Mouse (Mus musculus) stomach, embryonic 14.5 days (tissue): ENCODE results near the gene Strip1. TPM values are rescaled to one million over a fixed set of nuclear protein-coding genes. Genes with fewer than 3 reads are reported as not detected.

Experiments
- ATAC-seq: fragments of 200-750 bp; cut with Nextera tagmentation; 2 replicates; pipeline ENCODE4 v1.8.0; 2017; ENCODE audit warnings: low read depth, moderate TSS enrichment; ENCODE audit not compliant: insufficient number of reproducible peaks, insufficient read depth, low FRiP score
- H3K27ac ChIP-seq: fragments of 300-500 bp; sonication (generic); 2 replicates; pipeline ENCODE4 v1.5.1; 2014; ENCODE audit warnings: mild to moderate bottlenecking, low read length, moderate library complexity, mixed read lengths
- H3K27me3 ChIP-seq: fragments of 300-500 bp; sonication (generic); 2 replicates; pipeline ENCODE4 v1.6.1; 2014; ENCODE audit warnings: low read length, control low read depth, mixed read lengths; ENCODE audit not compliant: control insufficient read depth, insufficient read depth
- H3K36me3 ChIP-seq: fragments of 300-500 bp; sonication (generic); 2 replicates; pipeline ENCODE4 v1.6.1; 2014; ENCODE audit warnings: mild to moderate bottlenecking, control low read depth, low read length, moderate library complexity, mixed read lengths; ENCODE audit not compliant: control insufficient read depth, insufficient read depth
- H3K4me1 ChIP-seq: fragments of 300-500 bp; sonication (generic); 2 replicates; pipeline ENCODE4 v1.6.1; 2014; ENCODE audit warnings: low read length, control low read depth, mixed read lengths; ENCODE audit not compliant: control insufficient read depth, insufficient read depth
- H3K4me2 ChIP-seq: fragments of 300-500 bp; sonication (generic); replicated peaks from 2 replicates; pipeline ENCODE4 v1.6.1; 2014; ENCODE audit warnings: low read depth, low read length, control low read depth
- H3K4me3 ChIP-seq: fragments of 300-500 bp; sonication (generic); 2 replicates; pipeline ENCODE4 v1.5.1; 2014; ENCODE audit warnings: low read depth, low read length, control low read depth
- H3K9ac ChIP-seq: fragments of 300-500 bp; sonication (generic); replicated peaks from 2 replicates; pipeline ENCODE4 v1.6.1; 2014; ENCODE audit warnings: low read depth, mild to moderate bottlenecking, control low read depth, low read length, moderate library complexity, mixed read lengths
- H3K9me3 ChIP-seq: fragments of 300-500 bp; sonication (generic); 2 replicates; pipeline ENCODE4 v1.6.1; 2016; ENCODE audit warnings: low read depth, low read length, control low read depth; ENCODE audit not compliant: control insufficient read depth
- WGBS: fragments of 180-500 bp; shearing (Covaris S2); extraction: QIAGEN DNeasy Blood & Tissue Kit; methylation state at CpG from one replicate; pipeline ENCODE4 v1.1.7; 2014; 5-methylcytosine and 5-hydroxymethylcytosine counted together
- polyA plus RNA-seq: library from polyadenylated mRNA; unstranded; fragments of >200 nt; fragmentation: Nextera tagmentation; extraction: Ambion mirVana; gene quantifications from 2 replicates; pipeline ENCODE4 v1.2.1, GENCODE M21; 2014

Gene Strip1
- polyA plus RNA-seq, 1 experiment from 2014 or later, result 50.2 TPM

DNA sequence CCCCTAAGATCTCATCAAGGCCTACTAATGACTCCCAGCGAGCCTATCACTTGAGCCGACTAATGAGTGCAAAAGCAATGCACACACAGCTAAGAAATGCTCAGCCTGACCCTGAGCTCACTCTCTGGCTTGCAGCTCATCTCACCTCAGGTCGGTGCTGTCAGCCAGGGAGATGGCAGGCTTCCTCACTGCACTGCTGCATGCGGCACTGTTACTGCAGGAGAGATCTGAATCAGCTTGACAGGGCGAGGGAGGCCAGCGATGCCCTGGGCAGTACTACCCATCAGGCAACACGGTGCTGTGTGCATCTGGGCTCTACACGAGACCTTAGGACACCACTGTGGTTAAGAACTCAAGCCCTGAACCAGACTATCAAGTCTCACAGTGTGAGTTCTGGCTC lies 6.0 kb downstream of the Strip1 start:
- peaks cover 60% of the 10 kb centered on the region for H3K36me3 ChIP-seq

DNA sequence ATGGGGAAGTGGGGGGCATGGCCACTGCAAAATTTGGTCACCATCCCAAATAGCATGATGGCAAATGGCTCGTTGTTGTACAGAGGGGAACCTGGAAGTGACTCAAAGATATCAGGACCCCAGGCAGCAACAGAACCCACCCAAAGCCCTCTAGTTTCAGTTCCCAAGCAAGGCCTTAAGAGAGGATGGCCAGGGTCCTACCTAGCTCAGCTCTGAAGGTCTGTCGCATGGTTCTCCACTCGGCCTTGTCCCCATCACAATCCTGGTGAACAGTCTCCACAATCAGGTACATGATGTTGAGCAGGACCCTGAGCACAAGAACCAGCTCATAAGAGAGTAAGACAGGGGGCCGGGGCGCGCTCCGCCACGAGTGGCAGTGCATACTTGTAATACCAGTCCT lies 7.1 kb downstream of the Strip1 start:
- H3K9ac ChIP-seq, result no peak overlapping the region
- WGBS, result 97% methylated on average over 8 of the region's 8 CpGs
- no peaks in the 10 kb centered on the region for H3K4me1 ChIP-seq
- H3K4me3 ChIP-seq, result no peak overlapping the region
- no peak overlapping the region for H3K4me2 ChIP-seq
- peaks cover 69% of the 10 kb centered on the region for H3K36me3 ChIP-seq
- no peak overlapping the region for H3K27ac ChIP-seq
- no peaks in the 10 kb centered on the region for H3K27me3 ChIP-seq
- no peaks in the 10 kb centered on the region for H3K9me3 ChIP-seq
- no peak for ATAC-seq

More for the DNA sequence above, 6.0 kb downstream of the Strip1 start:
- H3K9me3 ChIP-seq, result no peaks in the 10 kb centered on the region
- no peak overlapping the region for H3K4me3 ChIP-seq
- no peak for ATAC-seq
- no peak overlapping the region for H3K4me2 ChIP-seq
- 0 out of 2 replicates have a peak, but pooled peaks cover 7% of the 10 kb centered on the region for H3K4me1 ChIP-seq
- H3K27me3 ChIP-seq, result no peaks in the 10 kb centered on the region
- H3K9ac ChIP-seq, result no peak overlapping the region
- no peak overlapping the region for H3K27ac ChIP-seq
- 91% methylated on average over 8 of the region's 8 CpGs for WGBS

DNA sequence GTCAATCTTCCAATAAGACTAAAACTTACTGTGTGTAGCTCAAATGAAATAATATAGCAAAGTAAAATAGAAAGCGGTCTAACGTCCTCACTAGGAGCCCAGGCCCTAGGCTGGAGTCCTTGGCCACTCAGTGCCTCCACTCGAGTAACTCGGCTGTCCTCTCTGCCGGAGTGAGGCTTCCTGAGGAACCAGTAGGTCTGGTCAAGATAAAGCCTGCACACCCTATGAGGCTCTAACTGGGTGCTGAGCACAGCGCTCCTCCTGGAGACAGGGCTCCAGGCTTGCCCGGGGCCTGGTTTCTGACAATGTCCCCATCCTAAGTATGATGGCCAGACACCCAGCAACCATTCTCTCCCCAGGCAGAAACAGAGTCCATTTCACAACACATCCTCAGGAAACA lies 9.0 kb downstream of the Strip1 start:
- Histone ChIP-seq H3K4me1 (no peaks in the 10 kb centered on the region), H3K9me3 (no peaks in the 10 kb centered on the region), H3K27ac (no peak overlapping the region), H3K4me2 (no peak overlapping the region), H3K36me3 (peaks cover 84% of the 10 kb centered on the region), H3K27me3 (no peaks in the 10 kb centered on the region), H3K9ac (no peak overlapping the region), H3K4me3 (no peak overlapping the region)
- 94% methylated on average over 7 of the region's 7 CpGs for WGBS
- no peak for ATAC-seq

DNA sequence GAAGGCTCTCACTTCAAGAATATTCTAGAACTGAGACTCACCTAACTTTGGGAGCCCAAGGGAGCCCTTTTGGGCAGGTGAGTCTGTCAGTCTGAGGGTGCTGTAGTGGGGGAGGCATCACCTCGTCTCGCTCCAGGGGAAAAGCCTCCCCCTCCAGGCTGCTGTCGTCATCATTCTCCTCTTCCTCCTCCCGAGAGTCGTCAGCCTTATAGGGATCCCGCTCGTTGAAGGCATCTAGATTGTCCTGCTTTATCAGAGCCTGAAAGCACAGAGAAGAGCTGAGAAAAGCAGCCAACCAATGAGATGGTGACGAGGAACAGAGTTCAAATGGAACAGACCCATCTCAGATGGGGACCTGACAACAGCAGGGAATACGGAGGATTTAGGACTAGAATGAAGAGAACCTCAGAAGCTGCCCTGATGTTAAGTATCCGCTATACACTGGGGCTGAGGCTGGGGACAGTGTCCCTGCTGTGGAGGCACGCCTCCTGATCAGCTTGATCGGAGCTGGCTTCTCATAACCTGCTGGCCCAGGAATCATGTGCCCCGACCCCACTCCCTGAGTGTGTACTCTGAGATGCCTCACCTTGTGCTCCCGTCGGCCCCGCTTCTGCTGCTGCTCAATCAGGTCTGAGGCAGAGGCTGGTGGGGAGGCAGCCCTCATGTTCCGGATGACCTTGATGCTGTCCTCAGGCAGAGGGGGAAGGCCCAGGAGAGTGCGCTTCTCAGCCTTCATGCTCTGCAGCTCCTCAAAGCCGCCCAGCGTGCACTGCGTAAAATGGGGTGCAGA lies 10.0 kb downstream of the Strip1 start:
- H3K4me1 ChIP-seq, result no peaks in the 10 kb centered on the region
- H3K27me3 ChIP-seq, result no peaks in the 10 kb centered on the region
- ATAC-seq, result no peak
- no peaks in the 10 kb centered on the region for H3K9me3 ChIP-seq
- no peak overlapping the region for H3K9ac ChIP-seq
- peaks cover 84% of the 10 kb centered on the region for H3K36me3 ChIP-seq
- H3K4me2 ChIP-seq, result no peak overlapping the region
- 91% methylated on average over 21 of the region's 21 CpGs for WGBS
- H3K4me3 ChIP-seq, result no peak overlapping the region
- H3K27ac ChIP-seq, result no peak overlapping the region

DNA sequence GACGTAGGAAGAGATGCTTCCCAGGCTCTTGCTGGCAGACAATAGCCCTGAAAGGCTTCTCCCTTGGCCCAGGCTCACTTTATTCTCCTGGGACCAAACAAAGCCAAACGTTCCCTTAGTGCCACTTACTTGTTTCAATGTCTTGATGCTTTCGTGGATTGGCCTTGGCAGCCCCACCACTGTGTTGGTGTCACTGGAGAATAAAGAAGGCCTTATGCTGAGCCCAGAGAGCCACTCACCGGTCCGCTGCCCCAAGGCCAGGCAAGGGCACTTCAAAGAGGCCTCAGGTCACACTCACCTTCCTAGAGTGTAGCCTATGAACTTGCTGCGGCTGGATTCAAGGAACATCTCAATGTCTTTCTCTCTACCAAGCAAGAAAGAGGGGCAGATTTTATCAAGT lies 11.6 kb downstream of the Strip1 start:
- WGBS, result 93% methylated on average over 6 of the region's 6 CpGs
- no peak overlapping the region for H3K27ac ChIP-seq
- H3K4me3 ChIP-seq, result no peak overlapping the region
- no peaks in the 10 kb centered on the region for H3K4me1 ChIP-seq
- H3K4me2 ChIP-seq, result no peak overlapping the region
- no peak for ATAC-seq
- H3K36me3 ChIP-seq, result peaks cover 84% of the 10 kb centered on the region
- no peaks in the 10 kb centered on the region for H3K27me3 ChIP-seq
- no peaks in the 10 kb centered on the region for H3K9me3 ChIP-seq
- H3K9ac ChIP-seq, result no peak overlapping the region

DNA sequence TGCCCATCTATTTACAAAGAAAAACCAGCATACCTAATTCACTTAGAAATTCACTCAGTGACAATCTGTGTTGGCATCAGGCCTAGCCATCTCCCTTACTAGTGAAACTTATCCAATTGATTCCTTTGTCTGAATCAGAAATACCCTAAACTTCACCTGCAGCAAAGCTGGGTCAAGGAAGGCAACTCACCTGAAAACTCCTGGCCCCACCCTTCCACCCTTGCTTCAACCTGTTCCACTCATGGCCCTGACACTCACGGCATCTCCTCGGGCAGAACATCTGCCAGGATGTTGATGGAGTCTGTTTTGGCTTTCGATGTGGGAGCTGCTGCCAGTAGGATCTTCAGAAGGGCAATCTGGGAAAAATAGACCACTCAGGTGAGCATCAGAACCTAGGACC lies 13.7 kb downstream of the Strip1 start:
- Histone ChIP-seq H3K4me3 (no peak overlapping the region), H3K36me3 (peaks cover 91% of the 10 kb centered on the region), H3K4me1 (no peaks in the 10 kb centered on the region), H3K27ac (no peak overlapping the region), H3K9me3 (no peaks in the 10 kb centered on the region), H3K4me2 (no peak overlapping the region), H3K27me3 (no peaks in the 10 kb centered on the region), H3K9ac (no peak overlapping the region)
- WGBS, result 87% methylated on average over 3 of the region's 3 CpGs
- no peak for ATAC-seq

DNA sequence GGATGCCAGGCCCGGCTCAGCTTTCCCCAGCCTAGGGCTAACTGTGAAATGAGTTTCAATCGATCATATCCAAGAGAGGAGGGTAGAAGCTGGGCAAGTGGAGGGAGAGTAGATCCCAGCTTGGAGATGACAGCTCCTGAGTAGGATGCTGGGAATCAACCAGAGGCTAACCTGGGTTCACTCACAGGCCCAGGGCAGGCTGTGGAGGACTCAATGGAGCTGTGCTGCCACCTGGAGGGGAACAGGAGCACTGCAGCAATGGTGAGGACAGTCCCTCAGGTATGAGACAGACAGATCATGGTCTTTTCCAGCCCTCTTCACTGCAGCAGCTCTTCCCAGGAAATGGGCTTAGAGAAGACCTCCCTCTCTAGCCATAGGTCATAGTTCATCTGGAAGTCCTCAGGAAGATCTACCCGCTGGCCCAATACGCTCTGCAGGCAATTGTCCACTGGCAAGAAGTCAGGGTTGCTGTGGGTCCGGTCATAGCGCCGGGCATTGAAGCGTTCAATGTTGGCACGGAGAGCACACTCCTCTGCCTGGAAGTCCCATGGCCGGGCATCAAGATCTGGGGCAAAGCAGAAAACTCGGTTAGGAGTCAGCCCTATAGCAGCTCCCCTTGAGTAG lies 18.5 kb downstream of the Strip1 start:
- no peaks in the 10 kb centered on the region for H3K9me3 ChIP-seq
- H3K4me2 ChIP-seq, result no peak overlapping the region
- H3K36me3 ChIP-seq, result peaks cover 62% of the 10 kb centered on the region
- ATAC-seq, result no peak
- WGBS, result 92% methylated on average over 11 of the region's 11 CpGs
- no peaks in the 10 kb centered on the region for H3K27me3 ChIP-seq
- H3K4me1 ChIP-seq, result no peaks in the 10 kb centered on the region
- no peak overlapping the region for H3K9ac ChIP-seq
- no peak overlapping the region for H3K4me3 ChIP-seq
- no peak overlapping the region for H3K27ac ChIP-seq

DNA sequence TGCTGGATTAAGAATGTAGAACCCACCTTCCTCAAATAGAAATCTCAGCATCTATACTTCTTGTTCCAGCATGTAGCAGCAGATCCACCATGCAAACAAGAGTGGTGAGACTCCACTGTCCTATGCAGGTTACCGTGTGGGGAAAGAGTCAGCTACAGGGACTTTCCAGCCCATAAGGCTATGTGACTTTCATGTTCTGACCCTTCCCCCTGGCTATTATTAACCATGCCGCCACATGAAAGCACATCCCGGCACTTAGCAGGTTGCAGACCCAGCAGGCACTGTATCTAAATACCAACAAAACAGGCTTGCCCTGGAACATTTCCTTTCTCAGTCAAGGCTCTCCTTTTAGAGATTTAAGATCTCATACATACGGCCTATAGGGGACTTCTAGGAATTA lies 20.1 kb downstream of the Strip1 start:
- no peak for ATAC-seq
- peaks cover 46% of the 10 kb centered on the region for H3K36me3 ChIP-seq
- H3K27me3 ChIP-seq, result no peaks in the 10 kb centered on the region
- H3K27ac ChIP-seq, result no peak overlapping the region
- no peaks in the 10 kb centered on the region for H3K4me1 ChIP-seq
- 72% methylated on average over 4 of the region's 4 CpGs for WGBS
- no peak overlapping the region for H3K4me2 ChIP-seq
- no peak overlapping the region for H3K4me3 ChIP-seq
- no peaks in the 10 kb centered on the region for H3K9me3 ChIP-seq
- H3K9ac ChIP-seq, result no peak overlapping the region
